Mouse (Mus musculus): Measurements from ENCODE around the gene Cnot4. TPM values are rescaled to one million over a fixed set of nuclear protein-coding genes. Genes with fewer than 3 reads are reported as not detected.
"Not testable (repeated sequence)": the region's sequence is repeated elsewhere in the genome, so short reads cannot be mapped to it uniquely, and the experiment has no call there.

Gene Cnot4
- total RNA-seq (2021): 10 to 100 TPM; 46.1 to 50.2 TPM

DNA sequence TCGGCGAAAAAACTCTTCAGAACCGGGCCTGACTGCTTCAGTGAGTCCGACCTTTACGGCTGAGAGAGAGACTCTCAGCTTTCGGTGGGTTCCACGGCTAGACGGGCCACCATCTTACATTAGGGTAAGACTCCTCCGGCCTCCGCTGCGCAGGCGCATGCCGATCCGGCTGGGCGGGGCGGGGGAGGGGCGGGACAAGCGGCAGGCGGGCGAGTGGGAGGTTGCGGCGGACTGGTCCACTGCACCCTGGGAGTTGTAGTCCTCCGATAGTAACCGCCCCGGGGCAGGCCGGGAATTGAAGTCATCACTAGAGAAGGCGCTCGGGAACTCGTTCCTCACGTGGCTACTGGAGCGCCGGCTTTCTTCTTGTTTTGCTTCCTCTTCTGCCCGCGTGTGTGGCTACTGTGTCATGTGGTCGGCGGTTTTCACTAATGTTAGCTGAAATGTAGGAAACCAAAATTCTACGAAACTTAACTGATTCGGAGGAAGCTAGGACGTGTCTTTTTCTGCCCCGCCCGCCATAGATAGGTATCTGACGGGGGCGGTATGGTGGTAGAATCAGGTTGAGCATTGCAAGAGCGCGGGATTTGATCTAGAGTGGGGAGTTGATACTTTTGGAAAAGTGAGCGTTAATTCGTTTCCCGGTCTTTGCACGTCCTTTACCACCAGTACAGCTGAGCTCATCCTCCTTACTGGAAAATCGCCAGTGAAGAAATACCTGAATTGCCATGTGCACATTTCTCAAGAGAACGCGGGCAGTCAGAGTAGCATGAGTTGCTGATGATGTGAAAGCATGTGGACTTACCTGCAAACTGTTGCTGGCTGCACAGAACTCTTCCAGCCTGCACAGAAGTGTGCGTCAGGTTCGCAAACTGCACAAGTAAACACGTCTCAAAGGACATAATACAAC, at the start of gene Cnot4:
Cnot4 (minus strand) TSS at position 146 of the 910 bp plus-strand sequence.
- peak; percentile 91 to 98 for DNase-seq (ENCODE audit: extremely low spot score in 1 of 2, low spot score in 1 of 2)

DNA sequence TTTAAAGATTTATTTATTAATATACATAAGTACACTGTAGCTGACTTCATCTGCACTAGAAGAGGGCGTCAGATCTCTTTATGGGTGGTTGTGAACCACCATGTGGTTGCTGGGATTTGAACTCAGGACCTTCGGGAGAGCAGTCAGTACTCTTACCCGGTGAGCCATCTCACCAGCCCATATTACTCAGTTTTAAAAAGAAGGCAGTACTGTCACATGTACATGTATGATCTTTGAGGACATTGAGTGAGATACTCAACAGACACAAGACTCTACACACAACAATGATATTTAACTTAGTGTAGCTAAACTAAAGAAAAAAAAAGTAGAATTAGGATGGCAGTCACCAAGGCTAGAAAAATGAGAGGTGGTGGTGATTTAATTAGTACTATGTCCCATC, 45.8 kb upstream of the Cnot4 start:
- not testable (repeated sequence) for DNase-seq (ENCODE audit: extremely low spot score in 1 of 2, low spot score in 1 of 2)

DNA sequence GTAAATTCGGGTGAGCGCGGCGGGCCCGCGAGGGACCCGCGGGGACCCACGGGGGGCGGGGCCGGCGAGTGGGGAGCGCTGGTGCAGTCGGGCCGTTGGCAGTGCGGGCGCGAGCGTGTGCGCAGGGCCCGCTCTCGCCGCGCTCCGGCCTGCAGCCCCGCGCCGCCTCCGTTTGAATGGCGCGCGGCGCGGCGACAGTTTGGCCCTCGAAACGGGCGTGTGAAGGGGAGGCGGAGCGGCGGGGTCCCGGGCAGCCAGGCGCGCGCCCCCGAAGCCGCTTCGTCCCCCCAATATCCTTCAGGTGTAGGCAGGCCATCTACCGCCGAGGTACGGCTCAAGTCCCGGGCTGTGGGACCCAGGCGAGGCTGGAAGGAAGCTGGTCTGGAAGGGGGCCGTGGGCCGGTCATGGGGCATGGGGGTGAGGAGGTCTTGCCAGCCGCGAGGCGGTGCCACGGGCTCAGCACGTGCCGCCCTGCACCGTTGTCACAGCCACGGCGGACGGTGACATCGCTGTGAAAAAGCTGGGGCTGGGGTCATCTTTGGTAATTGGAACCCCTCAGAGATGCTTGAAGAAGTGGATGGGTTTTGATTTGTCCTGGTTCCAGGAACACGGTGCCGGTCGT, 44.2 kb upstream of the Cnot4 start:
- DNase-seq (ENCODE audit: extremely low spot score in 1 of 2, low spot score in 1 of 2): no peak

DNA sequence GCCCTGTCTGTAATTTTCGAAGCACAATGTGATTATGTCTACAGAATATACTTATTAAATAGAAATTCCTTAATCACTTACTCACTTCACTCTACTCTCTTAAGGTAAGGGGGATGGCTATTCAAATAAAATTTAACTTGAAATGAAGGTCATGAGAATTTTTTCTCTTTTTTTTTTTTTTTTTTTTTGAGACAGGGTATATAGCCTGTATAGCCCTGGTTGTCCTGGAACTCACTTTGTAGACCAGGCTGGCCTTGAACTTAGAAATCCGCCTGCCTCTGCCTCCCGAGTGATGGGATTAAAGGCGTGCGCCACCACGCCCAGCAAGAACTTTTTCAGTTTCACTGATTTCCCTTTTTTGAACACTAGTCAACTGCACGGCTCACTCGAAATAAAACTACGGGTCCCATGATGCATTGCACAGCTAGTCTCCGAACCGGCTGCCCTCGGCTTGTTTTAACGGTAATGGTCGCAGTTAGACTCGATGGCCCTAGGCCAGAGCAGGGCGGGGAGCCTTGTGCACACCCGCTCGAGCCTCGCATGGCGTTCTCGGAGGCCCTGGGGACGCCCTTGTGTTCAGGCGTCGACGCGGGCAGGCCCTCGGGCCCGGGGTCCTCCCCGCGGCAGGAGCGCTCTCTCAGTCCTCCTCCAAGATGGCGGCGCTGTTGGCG, 43.6 kb upstream of the Cnot4 start, which contains the start of gene Nup205:
Nup205 (plus strand) TSS at position 443 of the 671 bp plus-strand sequence.
- DNase-seq (ENCODE audit: extremely low spot score in 1 of 2, low spot score in 1 of 2): peak; percentile 63 to 91

DNA sequence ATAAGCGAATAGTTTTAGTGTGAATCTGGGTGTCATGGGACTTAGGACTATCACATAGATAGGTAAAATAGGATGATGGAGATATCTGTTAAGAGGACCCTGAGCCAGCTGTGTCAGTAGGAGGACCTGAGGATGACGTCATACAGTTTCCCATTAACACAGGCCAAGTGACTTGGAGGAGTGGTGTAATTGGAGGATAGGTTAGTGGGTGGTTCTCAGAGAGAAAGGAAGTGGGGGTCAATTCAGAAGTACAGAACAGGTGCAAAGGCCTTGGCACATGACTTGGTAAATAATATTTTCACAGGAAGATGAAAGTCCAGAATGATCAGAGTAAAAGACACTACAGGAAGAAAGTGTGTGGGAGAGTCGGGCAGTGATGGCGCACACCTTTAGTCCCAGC, 39.7 kb upstream of the Cnot4 start:
- DNase-seq (ENCODE audit: extremely low spot score in 1 of 2, low spot score in 1 of 2): no peak

DNA sequence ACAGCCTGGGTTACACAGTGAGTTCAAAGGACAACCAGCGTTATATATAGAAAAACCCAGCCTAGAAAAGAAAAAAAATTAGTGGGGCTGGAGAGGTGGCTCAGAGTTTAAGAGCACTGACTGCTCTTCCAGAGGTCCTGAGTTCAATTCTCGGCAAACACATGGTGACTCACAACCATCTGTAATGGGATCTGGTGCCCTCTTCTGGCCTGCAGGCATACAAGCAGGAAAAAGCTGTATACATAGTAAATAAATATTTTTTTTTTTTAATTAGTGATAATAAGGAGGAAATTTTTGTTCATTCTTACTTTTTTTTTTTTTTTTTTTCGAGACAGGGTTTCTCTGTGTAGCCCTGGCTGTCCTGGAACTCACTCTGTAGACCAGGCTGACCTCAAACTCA, 38.5 kb upstream of the Cnot4 start:
- not testable (repeated sequence) for DNase-seq (ENCODE audit: extremely low spot score in 1 of 2, low spot score in 1 of 2)

DNA sequence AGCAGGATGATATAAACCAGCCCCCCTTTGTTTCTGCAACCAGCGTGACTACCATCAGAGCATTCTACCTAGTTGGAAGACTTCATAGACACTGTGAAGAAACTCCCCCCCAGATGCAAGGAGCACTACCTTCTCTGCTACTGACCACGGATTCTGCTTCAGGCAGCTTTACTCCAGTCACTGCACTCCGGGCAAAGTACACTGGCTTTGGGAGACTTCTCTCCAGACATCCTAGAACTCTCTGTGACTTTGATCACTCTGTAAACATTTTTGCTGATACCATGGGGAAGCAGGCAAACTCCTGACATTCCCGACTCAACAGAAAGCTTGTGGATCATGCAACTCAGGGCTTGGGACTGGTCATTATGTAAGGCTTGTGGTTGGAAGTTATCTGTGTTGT, 35.7 kb upstream of the Cnot4 start:
- DNase-seq (ENCODE audit: extremely low spot score in 1 of 2, low spot score in 1 of 2): no peak

DNA sequence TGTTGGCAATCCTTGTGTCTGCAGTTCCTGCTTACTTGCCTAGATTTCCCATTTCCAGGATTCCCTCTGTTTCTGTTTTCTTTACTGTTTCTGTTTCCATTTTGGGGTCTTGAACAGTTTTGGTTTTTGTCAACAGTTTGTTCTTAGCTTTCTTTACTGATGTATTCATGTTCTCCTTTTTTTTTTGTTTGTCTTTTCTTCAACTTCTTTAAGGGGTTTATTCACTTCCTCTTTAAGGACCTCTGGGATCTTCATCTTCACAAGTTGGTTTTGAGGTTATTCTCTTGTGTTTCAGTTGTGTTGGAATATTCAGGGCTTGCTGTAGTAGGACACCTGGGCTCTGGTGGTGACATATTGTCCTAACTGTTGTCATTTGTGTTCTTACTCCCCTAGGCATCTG, 21.0 kb upstream of the Cnot4 start:
- no peak for DNase-seq (ENCODE audit: extremely low spot score in 1 of 2, low spot score in 1 of 2)

DNA sequence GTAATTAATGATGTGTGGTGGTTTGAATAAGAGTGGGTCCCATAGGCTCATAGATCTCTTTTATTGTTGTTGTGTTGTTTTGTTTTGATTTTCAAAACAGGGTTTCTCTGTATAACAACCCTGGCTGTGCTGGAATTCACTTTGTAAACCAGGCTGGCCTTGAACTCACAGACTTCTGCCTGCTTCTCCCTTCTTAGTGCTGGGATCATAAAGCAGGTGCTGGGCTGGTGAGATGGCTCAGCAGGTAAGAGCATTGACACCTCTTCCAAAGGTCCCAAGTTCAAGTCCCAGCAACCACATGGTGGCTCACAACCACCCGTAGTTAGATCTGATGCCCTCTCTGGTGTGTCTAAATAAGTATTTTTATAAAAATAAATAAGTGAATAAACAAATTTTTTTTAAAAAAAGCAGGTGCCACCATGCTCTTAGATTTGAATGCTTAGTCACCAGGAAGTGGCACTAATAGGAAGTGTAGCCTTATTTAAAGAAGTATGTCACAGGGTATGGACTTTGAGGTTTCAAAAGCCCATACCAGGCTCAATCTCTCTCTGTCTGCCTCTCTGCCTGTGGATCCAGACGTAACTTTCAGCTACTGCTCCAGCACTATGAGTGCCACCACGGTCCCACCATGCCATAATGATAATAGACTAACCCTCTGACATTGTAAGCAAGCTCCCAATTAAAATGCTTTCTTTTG, 14.3 kb upstream of the Cnot4 start:
- DNase-seq (ENCODE audit: extremely low spot score in 1 of 2, low spot score in 1 of 2): no peak

DNA sequence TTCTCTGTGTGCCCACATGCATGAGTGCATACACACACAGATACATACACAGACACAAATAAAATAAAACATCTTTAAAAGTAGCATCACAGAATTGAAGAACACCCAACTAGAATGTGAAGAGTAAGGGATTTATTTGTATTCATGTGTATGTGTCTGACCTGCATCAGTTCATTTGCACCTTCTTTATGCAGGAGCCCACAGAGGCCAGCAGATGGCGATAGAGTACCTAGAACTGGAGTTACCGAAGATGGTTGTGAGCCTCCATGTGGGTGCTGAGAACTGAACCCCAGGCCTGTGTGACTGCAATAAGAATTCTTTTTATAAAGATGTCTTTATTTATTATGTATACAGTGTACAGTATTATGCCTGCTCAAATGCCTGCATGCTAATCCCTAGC, 12.0 kb upstream of the Cnot4 start:
- no peak for DNase-seq (ENCODE audit: extremely low spot score in 1 of 2, low spot score in 1 of 2)

DNA sequence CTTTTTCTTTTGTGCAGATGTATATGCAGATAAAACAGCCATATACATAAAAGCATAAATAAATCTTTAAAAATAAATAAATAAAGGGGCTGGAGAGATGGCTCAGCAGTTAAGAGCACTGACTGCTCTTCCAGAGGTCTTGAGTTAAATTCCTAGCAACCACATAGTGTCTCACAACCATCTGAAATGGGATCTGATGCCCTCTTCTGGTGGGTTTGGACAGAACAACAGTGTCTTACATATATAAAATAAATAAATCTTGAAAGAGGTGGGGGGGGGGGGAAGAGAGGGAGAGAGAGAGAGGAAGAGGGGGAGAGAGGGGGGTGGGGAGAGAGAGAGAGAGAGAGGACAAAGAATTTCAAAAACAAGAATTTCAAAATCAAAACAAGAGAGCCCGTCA, 6.8 kb upstream of the Cnot4 start:
- no peak for DNase-seq (ENCODE audit: extremely low spot score in 1 of 2, low spot score in 1 of 2)

DNA sequence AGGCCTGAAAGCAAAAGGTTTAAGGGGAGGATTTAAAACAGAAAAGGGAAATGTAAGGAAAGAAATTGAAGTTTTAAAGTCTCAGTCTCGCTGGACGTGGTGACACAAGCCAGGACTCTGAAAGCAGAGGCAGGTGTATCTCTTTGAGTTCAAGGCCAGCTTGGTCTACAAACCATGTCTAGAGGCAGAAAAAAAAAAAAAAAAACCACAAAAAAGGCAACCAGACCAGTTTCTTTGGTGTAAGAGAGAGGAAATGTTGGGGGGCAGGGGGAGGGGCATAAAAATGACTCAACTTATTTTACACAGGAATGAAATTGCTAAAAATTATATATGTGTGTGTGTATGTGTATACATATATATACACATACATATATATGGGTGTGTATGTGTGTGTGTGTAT, 1.3 kb upstream of the Cnot4 start:
- DNase-seq (ENCODE audit: extremely low spot score in 1 of 2, low spot score in 1 of 2): no peak

DNA sequence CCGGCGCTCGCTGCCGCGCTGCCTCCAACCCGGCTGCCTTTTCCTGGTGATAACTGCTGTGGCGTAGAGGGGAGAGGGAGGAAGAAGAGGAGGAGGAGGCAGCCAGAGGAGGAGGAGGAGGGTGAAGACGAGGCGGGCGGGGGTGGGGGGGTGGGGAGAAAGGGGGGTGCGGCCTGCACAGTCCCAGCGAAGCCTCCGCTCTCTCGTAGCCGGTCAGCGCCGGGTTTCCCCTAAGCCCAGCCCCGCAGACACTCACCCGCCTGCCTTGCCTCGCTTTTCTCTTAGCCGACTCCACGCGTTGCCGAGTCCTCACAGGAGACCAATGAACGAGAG, 312 bp downstream of the Cnot4 start:
- DNase-seq (ENCODE audit: extremely low spot score in 1 of 2, low spot score in 1 of 2): no peak

DNA sequence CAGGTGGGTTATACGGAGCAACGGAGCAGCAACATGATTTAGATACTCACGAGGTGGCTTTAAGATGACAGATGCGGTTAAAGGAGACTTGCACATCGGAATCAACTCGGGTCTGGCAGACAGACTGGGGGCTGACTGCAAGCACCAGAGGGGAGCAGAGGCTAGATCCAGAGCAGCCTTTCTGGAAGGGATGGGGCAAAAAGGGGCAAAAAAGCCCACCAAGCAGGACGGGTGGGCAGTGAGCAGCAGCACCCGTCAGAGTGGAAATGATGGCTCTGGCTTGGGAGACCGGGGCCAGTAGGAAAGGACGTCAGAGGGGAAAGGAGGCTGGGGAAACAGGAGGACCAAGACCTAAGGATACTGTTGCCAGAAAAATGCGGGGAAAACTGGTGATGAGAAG, 718 bp downstream of the Cnot4 start:
- DNase-seq (ENCODE audit: extremely low spot score in 1 of 2, low spot score in 1 of 2): peak in 1 of 2 experiments; percentile 10

DNA sequence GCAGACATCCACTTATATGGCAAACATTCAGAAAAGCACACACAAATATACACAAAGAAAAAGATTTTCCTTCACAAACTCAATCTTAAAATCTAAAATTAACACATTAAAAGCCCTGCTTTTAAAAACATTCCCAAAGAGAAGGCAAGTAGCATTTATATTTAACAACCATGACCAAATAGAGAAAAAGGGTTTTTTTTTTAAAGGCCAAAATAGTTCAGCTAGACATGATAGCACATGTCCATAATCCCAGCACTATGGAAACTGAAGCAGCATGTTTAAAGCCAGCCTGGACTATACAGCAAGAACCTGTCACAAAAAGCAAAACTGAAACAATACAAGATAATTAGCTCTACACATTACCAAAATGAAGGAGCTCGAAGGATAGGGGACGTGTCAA, 11.0 kb downstream of the Cnot4 start:
- DNase-seq (ENCODE audit: extremely low spot score in 1 of 2, low spot score in 1 of 2): no peak

DNA sequence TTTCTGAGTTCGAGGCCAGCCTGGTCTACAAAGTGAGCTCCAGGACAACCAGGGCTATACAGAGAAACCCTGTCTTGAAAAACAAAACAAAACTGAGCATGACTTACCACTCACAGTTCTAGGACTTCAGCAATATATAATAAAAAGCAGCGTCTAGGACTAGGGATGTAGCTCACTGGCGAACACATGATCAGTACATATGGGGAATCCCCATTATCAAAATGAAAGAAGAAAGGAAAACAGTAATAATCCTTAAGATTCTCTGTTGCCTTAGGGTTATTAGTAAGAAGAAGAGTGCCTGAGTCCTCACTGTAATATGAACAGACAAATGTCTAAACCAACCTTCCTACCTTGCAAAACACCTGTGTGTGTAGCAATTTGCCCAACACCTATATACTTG, 11.6 kb downstream of the Cnot4 start:
- no peak for DNase-seq (ENCODE audit: extremely low spot score in 1 of 2, low spot score in 1 of 2)

DNA sequence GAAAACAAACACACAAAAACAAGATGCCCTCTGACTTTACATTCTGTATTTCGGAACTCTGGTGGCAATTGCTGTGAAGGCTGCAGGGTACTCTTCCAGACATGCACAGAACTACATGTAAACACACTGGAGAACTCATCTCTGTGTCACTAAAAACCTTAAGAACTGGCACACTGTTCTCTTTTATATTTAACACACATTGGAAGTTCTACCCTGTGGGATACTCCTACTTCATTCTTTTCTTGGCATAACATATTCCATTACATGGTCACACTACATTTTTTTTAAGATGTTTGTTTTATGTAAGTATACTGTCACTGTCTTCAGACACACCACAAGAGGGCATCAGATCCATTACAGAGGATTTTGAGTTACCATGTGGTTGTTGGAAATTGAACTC, 31.1 kb downstream of the Cnot4 start:
- no peak for DNase-seq (ENCODE audit: extremely low spot score in 1 of 2, low spot score in 1 of 2)

DNA sequence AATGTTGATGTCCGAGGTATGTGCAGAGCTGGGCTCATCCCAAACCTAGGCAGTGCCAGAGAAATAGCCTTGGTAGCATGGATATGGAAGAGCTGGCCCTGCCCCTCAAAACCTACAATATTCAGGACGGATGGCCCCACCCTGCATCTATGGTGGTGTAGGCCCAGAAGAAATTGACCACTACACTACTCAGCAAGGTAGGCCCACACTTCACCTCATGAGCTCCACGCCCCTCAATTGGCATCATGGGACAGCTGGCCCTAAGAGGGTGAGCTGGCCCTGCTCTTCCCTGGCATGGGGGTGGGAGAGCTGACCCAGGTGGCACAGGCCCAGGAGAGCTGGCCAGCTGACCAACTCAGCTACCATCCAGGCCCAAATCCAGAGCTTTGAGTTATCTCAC, 48.6 kb downstream of the Cnot4 start:
- no peak for DNase-seq (ENCODE audit: extremely low spot score in 1 of 2, low spot score in 1 of 2)

DNA sequence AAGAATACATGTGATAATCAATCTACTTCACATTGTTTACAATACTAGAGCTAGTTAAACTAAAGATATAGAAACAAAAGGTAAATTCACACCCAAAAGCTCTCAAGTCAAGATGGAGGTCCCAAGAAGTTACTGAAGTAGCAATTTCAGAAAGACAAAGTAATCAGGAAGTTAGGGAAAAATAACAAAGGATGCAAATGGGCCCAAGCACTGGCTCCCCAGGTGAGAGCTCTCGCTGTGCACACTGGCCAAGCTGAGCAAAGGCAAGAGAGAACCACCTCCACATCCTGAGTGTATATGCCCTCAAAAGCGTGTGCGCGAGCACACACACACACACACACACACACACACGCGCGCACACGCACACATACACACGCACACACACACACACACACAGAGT, 58.4 kb downstream of the Cnot4 start:
- no peak for DNase-seq (ENCODE audit: extremely low spot score in 1 of 2, low spot score in 1 of 2)

DNA sequence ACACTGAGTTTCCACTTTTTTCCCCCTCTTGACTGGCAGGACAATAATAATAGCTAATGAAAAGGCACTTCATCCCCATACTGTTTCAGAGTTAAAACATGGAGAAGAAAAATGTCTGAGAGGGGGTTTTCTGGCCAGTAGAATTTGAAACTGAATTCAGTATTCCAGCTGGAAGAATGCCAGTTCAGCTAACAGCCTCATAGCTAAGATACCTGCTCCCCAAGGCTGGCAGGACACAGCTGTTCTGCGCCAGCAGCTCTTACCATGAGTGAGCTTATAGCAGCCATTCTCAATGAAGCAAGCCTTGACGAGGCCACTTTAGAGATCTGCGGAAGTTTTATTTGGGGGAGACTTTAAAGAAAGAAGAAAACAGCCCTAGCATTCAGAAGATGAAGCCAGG, 62.3 kb downstream of the Cnot4 start:
- no peak for DNase-seq (ENCODE audit: extremely low spot score in 1 of 2, low spot score in 1 of 2)

DNA sequence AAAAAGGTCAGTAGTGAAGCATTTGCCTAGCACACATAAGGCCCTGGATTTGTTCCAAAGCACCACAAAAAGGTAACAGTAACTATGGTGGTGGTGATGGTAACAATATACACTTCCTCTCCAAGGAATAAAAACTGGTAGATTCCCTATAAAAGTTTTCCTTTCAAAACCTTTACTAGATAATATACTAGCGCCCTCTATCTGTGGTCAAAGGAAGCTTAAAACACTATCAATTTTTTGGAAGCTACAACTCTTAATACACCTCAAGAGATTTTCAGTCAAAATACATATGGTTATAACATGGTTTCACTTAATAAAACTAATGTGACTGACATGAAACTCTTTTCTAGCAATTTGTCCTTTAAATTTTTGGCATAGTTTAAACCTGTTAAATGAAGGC, 71.1 kb downstream of the Cnot4 start:
- no peak for DNase-seq (ENCODE audit: extremely low spot score in 1 of 2, low spot score in 1 of 2)
